Mouse (Mus musculus) adrenal gland, postnatal 10 days (tissue): ENCODE measurements around the gene Fcer1a. TPM values are rescaled to one million over a fixed set of nuclear protein-coding genes. Genes with fewer than 3 reads are reported as not detected.
"Not testable (repeated sequence)": the region's sequence is repeated elsewhere in the genome, so short reads cannot be mapped to it uniquely, and the experiment has no call there.

Source experiments
- DNase-seq: peaks from one replicate; pipeline ENCODE4 v3.0.0; 2021; ENCODE audit warnings: mixed read lengths
- long read RNA-seq, 2 experiments: library from polyadenylated mRNA; stranded (forward); transcript quantifications; one replicate each; pipeline ENCODE4 v2.0.0; 2021
- total RNA-seq, 2 experiments: library from RNA; stranded (reverse); gene quantifications; 2 replicates each; pipeline ENCODE4 v1.2.3; 2021

Fcer1a gene
- not detected for total RNA-seq
- long read RNA-seq, experiment 1 = 0 reads
- long read RNA-seq, experiment 2 = 0 reads

- DNase-seq = no peak
Measured at GRCm38 (mm10) chr1:173227081-173227480, at the start of gene Fcer1a. Gene Fcer1a (minus strand): TSS chr1:173227214.

- DNase-seq = no peak
Measured at GRCm38 (mm10) chr1:173265701-173266100, 38.7 kb upstream of the Fcer1a start, which contains the start of gene Olfr418. Gene Olfr418 (plus strand): TSS chr1:173266001.

GRCm38 (mm10) chr1:173249888-173250287 lies 22.9 kb upstream of the Fcer1a start:
- DNase-seq = no peak

GRCm38 (mm10) chr1:173237004-173237403 lies 10.0 kb upstream of the Fcer1a start:
- DNase-seq = not testable (repeated sequence)

- no peak for DNase-seq
Measured at GRCm38 (mm10) chr1:173216481-173216880, 10.5 kb downstream of the Fcer1a start.

GRCm38 (mm10) chr1:173212092-173212491 lies 14.9 kb downstream of the Fcer1a start, which contains the start of gene Olfr1404:
Gene Olfr1404 (plus strand): TSS chr1:173212392.
- DNase-seq = no peak

- no peak for DNase-seq
Measured at GRCm38 (mm10) chr1:173197508-173197907, 29.5 kb downstream of the Fcer1a start, which contains the start of gene Olfr218. Gene Olfr218 (plus strand): TSS chr1:173197808.

GRCm38 (mm10) chr1:173196359-173196758 lies 30.7 kb downstream of the Fcer1a start:
- no peak for DNase-seq

GRCm38 (mm10) chr1:173192059-173192458 lies 35.0 kb downstream of the Fcer1a start:
- DNase-seq = no peak

GRCm38 (mm10) chr1:173190540-173190939 lies 36.5 kb downstream of the Fcer1a start, which contains the start of gene Olfr1406:
Gene Olfr1406 (minus strand): TSS chr1:173190640.
- no peak for DNase-seq

GRCm38 (mm10) chr1:173174154-173174842 lies 52.7 kb downstream of the Fcer1a start:
- no peak for DNase-seq

Other genes with a start within 250 kb of the Fcer1a start
- not detected for gene Olfr1408, start 89.8 kb downstream of the Fcer1a start, total RNA-seq
- gene Olfr1406, start 36.6 kb downstream of the Fcer1a start, total RNA-seq = not detected
- not detected for gene Olfr218, start 29.4 kb downstream of the Fcer1a start, total RNA-seq
- not detected for gene Olfr1404, start 14.8 kb downstream of the Fcer1a start, total RNA-seq
- not detected for gene Olfr418, start 38.8 kb upstream of the Fcer1a start, total RNA-seq
- gene Mptx2, start 50.6 kb upstream of the Fcer1a start, total RNA-seq = not detected
- 1 to 10 TPM; 4.5 to 5.5 TPM for gene Ackr1, start 106.5 kb upstream of the Fcer1a start, total RNA-seq
- 1 to 10 TPM; 3.4 to 5.1 TPM for gene Aim2, start 123.7 kb upstream of the Fcer1a start, total RNA-seq
- gene Cadm3, start 140.5 kb upstream of the Fcer1a start, total RNA-seq = 10 to 100 TPM; 13.5 to 19.4 TPM